Mouse (Mus musculus) hindbrain, embryonic 10.5 days (tissue): ENCODE results near the gene Exosc3. TPM values are rescaled to one million over a fixed set of nuclear protein-coding genes. Genes with fewer than 3 reads are reported as not detected.

Experiments used
- DNase-seq: peaks from one replicate; pipeline ENCODE4 v3.0.0-alpha.2; 2017; ENCODE audit warnings: low spot score
- H3K27ac ChIP-seq: fragments of 300-500 bp; sonication (generic); 2 replicates; pipeline ENCODE4 v1.5.1; 2016; ENCODE audit warnings: mild to moderate bottlenecking, moderate library complexity
- H3K27me3 ChIP-seq: fragments of 300-500 bp; sonication (generic); 2 replicates; pipeline ENCODE4 v1.6.1; 2016; ENCODE audit warnings: mild to moderate bottlenecking; ENCODE audit not compliant: poor library complexity, insufficient read depth, severe bottlenecking
- H3K36me3 ChIP-seq: fragments of 300-500 bp; sonication (generic); 2 replicates; pipeline ENCODE4 v1.6.1; 2016; ENCODE audit warnings: mild to moderate bottlenecking, moderate library complexity
- H3K4me1 ChIP-seq: fragments of 300-500 bp; sonication (generic); replicated peaks from 2 replicates; pipeline ENCODE4 v1.6.1; 2016; ENCODE audit warnings: mild to moderate bottlenecking
- H3K4me3 ChIP-seq: fragments of 300-500 bp; sonication (generic); 2 replicates; pipeline ENCODE4 v1.5.1; 2016; ENCODE audit warnings: mild to moderate bottlenecking, moderate library complexity
- H3K9me3 ChIP-seq: fragments of 300-500 bp; sonication (generic); 2 replicates; pipeline ENCODE4 v1.6.1; 2016; ENCODE audit warnings: mild to moderate bottlenecking, moderate library complexity
- WGBS: fragments of 180-500 bp; shearing (Covaris S2); methylation state at CpG from one replicate; pipeline ENCODE4 v1.1.7; 2016; 5-methylcytosine and 5-hydroxymethylcytosine counted together
- polyA plus RNA-seq: library from polyadenylated mRNA; unstranded; fragments of >200 nt; fragmentation: Nextera tagmentation; extraction: Ambion mirVana; gene quantifications from 2 replicates; pipeline ENCODE4 v1.2.1, GENCODE M21; 2016

Exosc3 gene
- polyA plus RNA-seq, 1 experiment from 2014 or later = 92.8 TPM

GRCm38 (mm10) chr4:45271041-45271452, 71.5 kb downstream of the Exosc3 start:
- no peaks in the 10 kb centered on the region for H3K36me3 ChIP-seq
- H3K27ac ChIP-seq = peak overlapping the region; percentile 19; the same call in 1 of the 2 replicates
- WGBS = 91% methylated on average over 10 of the region's 10 CpGs
- H3K4me1 ChIP-seq = no peaks in the 10 kb centered on the region
- no peak overlapping the region for H3K4me3 ChIP-seq
- no peaks in the 10 kb centered on the region for H3K9me3 ChIP-seq
- H3K27me3 ChIP-seq = no peaks in the 10 kb centered on the region
- DNase-seq = peak; percentile 19

- Histone ChIP-seq H3K27ac (no peak overlapping the region), H3K4me1 (no peaks in the 10 kb centered on the region), H3K27me3 (no peaks in the 10 kb centered on the region), H3K4me3 (no peak overlapping the region), H3K9me3 (no peaks in the 10 kb centered on the region), H3K36me3 (no peaks in the 10 kb centered on the region)
- 79% methylated on average over 3 of the region's 3 CpGs for WGBS
- DNase-seq = no peak
Measured at GRCm38 (mm10) chr4:45267883-45268282, 74.6 kb downstream of the Exosc3 start.

Other genes with a start within 250 kb of the Exosc3 start
- gene Tomm5, start 234.6 kb downstream of the Exosc3 start, polyA plus RNA-seq = 204 and 213 TPM in 2 replicates
- 1.5 and 1.8 TPM in 2 replicates for gene Frmpd1, start 157.9 kb downstream of the Exosc3 start, polyA plus RNA-seq
- gene Trmt10b, start 45.6 kb downstream of the Exosc3 start, polyA plus RNA-seq = 19.7 and 22.1 TPM in 2 replicates
- gene Dcaf10, start 631 bp downstream of the Exosc3 start, polyA plus RNA-seq = 9.2 and 10.4 TPM in 2 replicates
- gene Slc25a51, start 66.0 kb upstream of the Exosc3 start, polyA plus RNA-seq = 77.6 and 79.9 TPM in 2 replicates
- 3.2 and 3.7 TPM in 2 replicates for gene Shb, start 189.7 kb upstream of the Exosc3 start, polyA plus RNA-seq